Mouse (Mus musculus) gastrocnemius, adult 8-10 months (tissue): ENCODE results near the gene Socs4. TPM values are rescaled to one million over a fixed set of nuclear protein-coding genes. Genes with fewer than 3 reads are reported as not detected.

Source experiments
- DNase-seq, 2 experiments: peaks; one replicate each; pipeline ENCODE4 v3.0.0; 2022; ENCODE audit warnings: low spot score in 2 of 2
- total RNA-seq, 4 experiments: library from RNA; stranded (reverse); gene quantifications; 2 replicates each; pipeline ENCODE4 v1.2.4; 2022

Socs4 gene
- total RNA-seq, 4 experiments from 2014 or later: 6.7 to 9.9 (median 7.4) TPM

DNA sequence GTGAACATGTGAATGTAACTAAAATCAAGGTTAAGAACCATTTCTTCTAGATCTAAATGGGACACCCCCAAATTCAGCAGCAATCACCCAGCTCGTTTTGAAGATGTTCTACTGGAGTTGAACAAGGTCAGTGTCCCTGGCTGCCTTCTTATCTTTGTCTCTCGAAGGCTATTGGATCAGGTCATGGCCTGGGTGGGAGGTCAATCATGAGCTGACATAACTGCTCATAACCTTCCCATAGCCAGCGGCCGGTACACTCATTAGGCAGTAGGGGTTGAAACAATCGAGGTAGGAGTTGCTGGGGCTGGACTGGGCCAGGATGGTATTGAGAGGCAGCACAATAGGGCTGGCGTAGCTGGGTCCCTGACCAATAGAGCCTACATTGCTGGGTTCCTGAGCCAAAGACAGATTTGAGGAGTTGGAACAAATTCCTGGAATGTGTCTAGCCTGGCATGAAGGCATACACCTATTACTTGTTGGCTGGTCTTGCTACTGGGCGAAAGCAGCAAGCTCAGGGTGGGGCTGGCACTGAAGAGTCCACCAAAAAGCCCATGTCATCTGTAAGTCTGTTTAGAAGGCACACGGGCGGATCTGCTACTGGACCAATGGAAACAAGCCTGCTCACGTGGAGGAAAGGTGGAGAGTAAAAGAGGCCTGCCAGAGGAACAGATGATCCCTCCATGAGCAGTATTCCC is 63.6 kb downstream of the Socs4 start:
- no peak for DNase-seq

DNA sequence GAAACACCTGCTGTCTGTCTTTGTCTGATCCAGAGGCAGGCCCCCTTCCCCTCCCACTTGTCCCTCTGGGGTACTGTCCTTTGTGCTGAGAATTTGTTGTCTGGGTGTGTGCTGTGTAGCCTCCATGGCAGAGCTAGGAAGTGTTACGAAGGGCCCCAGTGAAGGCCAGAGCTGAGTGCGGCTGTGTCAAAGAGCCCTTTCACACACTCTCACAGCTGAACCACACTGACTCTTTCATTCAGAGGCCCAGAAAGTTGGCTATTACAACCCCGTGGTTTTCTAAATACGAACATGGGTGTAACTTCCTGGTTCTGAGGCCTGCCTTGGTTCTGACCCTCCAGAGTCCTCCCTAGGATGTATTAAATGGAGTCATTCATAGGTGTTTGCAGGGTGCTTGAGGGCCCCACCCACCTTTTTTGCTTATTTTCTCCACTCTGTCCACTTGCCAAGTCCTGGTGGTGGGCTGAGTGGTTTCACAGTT is 65.1 kb downstream of the Socs4 start:
- DNase-seq: no peak

Other genes starting within 250 kb of the Socs4 start
- gene Gch1, start 87.5 kb upstream of the Socs4 start, total RNA-seq: 1 to 10 TPM; 1.7 to 2.6 (median 2.4) TPM
- 1 to 10 TPM in 1 of 4 experiments, under 1 TPM in 3; 0.10 to 1.0 (median 0.49) TPM for gene Wdhd1, start 74 bp upstream of the Socs4 start, total RNA-seq
- gene Mapk1ip1l, start 21.3 kb downstream of the Socs4 start, total RNA-seq: 10 to 100 TPM; 19.0 to 27.0 (median 24.2) TPM
- 1 to 10 TPM; 2.1 to 8.5 (median 4.6) TPM for gene Lgals3, start 90.8 kb downstream of the Socs4 start, total RNA-seq
- not detected for gene Dlgap5, start 141.5 kb downstream of the Socs4 start, total RNA-seq
- gene Fbxo34, start 173.5 kb downstream of the Socs4 start, total RNA-seq: 10 to 100 TPM; 10.2 to 15.1 (median 10.7) TPM